Mouse (Mus musculus): ENCODE results near the gene Dlx6. TPM values are rescaled to one million over a fixed set of nuclear protein-coding genes. Genes with fewer than 3 reads are reported as not detected.

Dlx6 gene
- total RNA-seq, 2 experiments from 2014 or later = 9.1 to 11.1 TPM

GRCm38 (mm10) chr6:6860411-6861085 lies 2.6 kb upstream of the Dlx6 start:
- H3K4me3 ChIP-seq = peak overlapping the region; percentile 32
- peak overlapping the region; percentile 24; the same call in 1 of the 2 replicates for H3K27ac ChIP-seq
- TF ChIP-seq CTCF (IDR thresholded peaks at IDR 0.05) = no peak
- intact Hi-C loops (cut with DNase I) = loop anchor here (5.0 kb wide), 1 partner anchor 283 kb away; the partner anchor contains the start of gene Sem1
- DNase-seq (ENCODE audit: extremely low spot score in 1 of 2, low spot score in 2 of 2) = no peak

- intact Hi-C loops (cut with DNase I) = loop anchor here (5.0 kb wide), 1 partner anchor 284 kb away; the partner anchor contains the start of gene Sem1
- DNase-seq (ENCODE audit: extremely low spot score in 1 of 2, low spot score in 2 of 2) = no peak
- no peak for TF ChIP-seq CTCF (IDR thresholded peaks at IDR 0.05)
- no peak overlapping the region; the same call in 1 of the 2 replicates for H3K27ac ChIP-seq
- peak overlapping the region; percentile 32 for H3K4me3 ChIP-seq
These were observed 1.9 kb upstream of the Dlx6 start for GRCm38 (mm10) chr6:6861086-6861797.

GRCm38 (mm10) chr6:6861798-6862428 lies 1.2 kb upstream of the Dlx6 start:
- no peak for TF ChIP-seq CTCF (IDR thresholded peaks at IDR 0.05)
- Histone ChIP-seq H3K27ac (no peak overlapping the region), H3K4me3 (no peak overlapping the region; the same call in 1 of the 2 replicates)
- DNase-seq (ENCODE audit: extremely low spot score in 1 of 2, low spot score in 2 of 2) = no peak
- intact Hi-C loops (cut with DNase I) = loop anchor here (5.0 kb wide), 1 partner anchor 285 kb away; the partner anchor contains the start of gene Sem1

- no peak for TF ChIP-seq CTCF (IDR thresholded peaks at IDR 0.05)
- intact Hi-C loops (cut with DNase I) = loop anchor here (5.0 kb wide), 1 partner anchor 285 kb away; the partner anchor contains the start of gene Sem1
- DNase-seq (ENCODE audit: extremely low spot score in 1 of 2, low spot score in 2 of 2) = peak in 1 of 2 experiments; percentile 75
- Histone ChIP-seq H3K27ac (no peak overlapping the region), H3K4me3 (peak overlapping the region; percentile 17; the same call in 1 of the 2 replicates)
These were observed 523 bp upstream of the Dlx6 start for GRCm38 (mm10) chr6:6862611-6863010.

- peak overlapping the region; percentile 19 for H3K27ac ChIP-seq
- no peak for TF ChIP-seq CTCF (IDR thresholded peaks at IDR 0.05)
- intact Hi-C loops (cut with DNase I) = loop anchor here (5.0 kb wide), 1 partner anchor 287 kb away; the partner anchor contains the start of gene Sem1
- H3K4me3 ChIP-seq = peak overlapping the region; percentile 37
- DNase-seq (ENCODE audit: extremely low spot score in 1 of 2, low spot score in 2 of 2) = no peak
These were observed 821 bp downstream of the Dlx6 start for GRCm38 (mm10) chr6:6863955-6864354.

- no peak for DNase-seq (ENCODE audit: extremely low spot score in 1 of 2, low spot score in 2 of 2)
- no peak for TF ChIP-seq CTCF (IDR thresholded peaks at IDR 0.05)
- peak overlapping the region; percentile 37 for H3K4me3 ChIP-seq
- intact Hi-C loops (cut with DNase I) = loop anchor here (5.0 kb wide), 1 partner anchor 287 kb away; the partner anchor contains the start of gene Sem1
- H3K27ac ChIP-seq = peak overlapping the region; percentile 19; the same call in 1 of the 2 replicates
These were observed 1.6 kb downstream of the Dlx6 start for GRCm38 (mm10) chr6:6864441-6865440.

- intact Hi-C loops (cut with DNase I) = no loop called here
- Histone ChIP-seq H3K4me3 (no peak overlapping the region; the same call in 1 of the 2 replicates), H3K27ac (no peak overlapping the region)
- TF ChIP-seq CTCF (IDR thresholded peaks at IDR 0.05) = no peak
- no peak for DNase-seq (ENCODE audit: extremely low spot score in 1 of 2, low spot score in 2 of 2)
These were observed 3.9 kb downstream of the Dlx6 start for GRCm38 (mm10) chr6:6867031-6867430.

- intact Hi-C loops (cut with DNase I) = no loop called here
- Histone ChIP-seq H3K4me3 (no peak overlapping the region), H3K27ac (no peak overlapping the region)
- TF ChIP-seq CTCF (IDR thresholded peaks at IDR 0.05) = no peak
- DNase-seq (ENCODE audit: extremely low spot score in 1 of 2, low spot score in 2 of 2) = no peak
These were observed 6.0 kb downstream of the Dlx6 start for GRCm38 (mm10) chr6:6869041-6869685.

GRCm38 (mm10) chr6:6869961-6870800 lies 7.0 kb downstream of the Dlx6 start:
- DNase-seq (ENCODE audit: extremely low spot score in 1 of 2, low spot score in 2 of 2) = no peak
- no peak; the same call in 1 of the 2 replicates for TF ChIP-seq CTCF (IDR thresholded peaks at IDR 0.05)
- intact Hi-C loops (cut with DNase I) = no loop called here
- H3K27ac ChIP-seq = no peak overlapping the region
- H3K4me3 ChIP-seq = no peak overlapping the region
